Mouse (Mus musculus) CH12.LX (cell line): Measurements from ENCODE around the gene Zswim1. TPM values are rescaled to one million over a fixed set of nuclear protein-coding genes. Genes with fewer than 3 reads are reported as not detected.

Experiments
- DNase-seq: peaks from one replicate; pipeline ENCODE4 v3.0.0-alpha.2; 2013; ENCODE audit errors: extremely low read depth
- H3K27ac ChIP-seq: 2 replicates; pipeline ENCODE4 v1.5.1; 2012; ENCODE audit warnings: low read depth, mild to moderate bottlenecking, control low read depth, moderate library complexity; ENCODE audit not compliant: insufficient read depth
- H3K27me3 ChIP-seq: replicated peaks from 2 replicates; pipeline ENCODE3; 2012; ENCODE audit warnings: inconsistent platforms
- H3K36me3 ChIP-seq, 2 experiments: replicated peaks in 1 of 2; 2 replicates each; pipeline versions ENCODE3 to v1.6.1; 2012; ENCODE audit warnings: inconsistent platforms in 1 of 2, low read length in 1 of 2, mild to moderate bottlenecking in 1 of 2, mixed read lengths in 1 of 2, moderate library complexity in 1 of 2; ENCODE audit not compliant: control insufficient read depth in 1 of 2, insufficient read depth in 1 of 2
- H3K4me1 ChIP-seq, 2 experiments: 2 replicates each; pipeline ENCODE4 v1.6.1; 2012; ENCODE audit warnings: inconsistent platforms in 1 of 2, moderate library complexity in 1 of 2; ENCODE audit not compliant: insufficient read depth in 2 of 2, control insufficient read depth in 1 of 2
- H3K4me2 ChIP-seq: 2 replicates; pipeline ENCODE4 v1.6.1; 2012; ENCODE audit warnings: low read depth, mild to moderate bottlenecking, control low read depth; ENCODE audit not compliant: poor library complexity, insufficient read depth, severe bottlenecking
- H3K4me3 ChIP-seq, 3 experiments: fragments of 150-350 bp in 1 of 3; sonication (generic) in 1 of 3; replicated peaks in 1 of 3; 2 replicates each; pipeline versions ENCODE3 to v1.5.1; 2011 to 2012; ENCODE audit warnings: low read depth in 2 of 3, low read length in 2 of 3, mild to moderate bottlenecking in 2 of 3, moderate library complexity in 2 of 3, control low read depth in 1 of 3, improper control_type of control experiment in 1 of 3, inconsistent platforms in 1 of 3, mixed read lengths in 1 of 3; ENCODE audit not compliant: poor library complexity in 1 of 3
- H3K79me2 ChIP-seq: replicated peaks from 2 replicates; pipeline ENCODE4 v1.6.1; 2012; ENCODE audit warnings: mild to moderate bottlenecking, moderate library complexity; ENCODE audit not compliant: control insufficient read depth, poor library complexity, insufficient read depth, severe bottlenecking; ENCODE audit errors: extremely low read depth
- H3K9ac ChIP-seq: 2 replicates; pipeline ENCODE4 v1.6.1; 2012; ENCODE audit warnings: low read depth, mild to moderate bottlenecking, control low read depth, moderate library complexity; ENCODE audit not compliant: insufficient read depth
- H3K9me3 ChIP-seq: replicated peaks from 2 replicates; pipeline ENCODE3; 2012; ENCODE audit warnings: low read length, inconsistent platforms, mixed read lengths
- BHLHE40 ChIP-seq: IDR thresholded peaks from 2 replicates; pipeline ENCODE4 v1.6.1; 2011; ENCODE audit warnings: mild to moderate bottlenecking, low read depth, low read length, improper control_type of control experiment
- CTCF ChIP-seq, 2 experiments: IDR thresholded peaks in 1 of 2; conservative IDR thresholded peaks in 1 of 2; 2 replicates each; pipeline ENCODE4 v1.5.1; 2011 to 2012; ENCODE audit warnings: low read depth in 2 of 2, low read length in 2 of 2, improper control_type of control experiment in 1 of 2, inconsistent platforms in 1 of 2, mild to moderate bottlenecking in 1 of 2, moderate library complexity in 1 of 2
- E2F4 ChIP-seq: IDR thresholded peaks from 2 replicates; pipeline ENCODE4 v1.6.1; 2011; ENCODE audit warnings: low read depth, low read length, improper control_type of control experiment; ENCODE audit not compliant: insufficient replicate concordance
- GABPA ChIP-seq: IDR thresholded peaks from 2 replicates; pipeline ENCODE4 v1.6.1; 2012; ENCODE audit warnings: low read depth, low read length, improper control_type of control experiment, inconsistent platforms; ENCODE audit not compliant: insufficient replicate concordance
- IRF4 ChIP-seq: IDR thresholded peaks from 2 replicates; pipeline ENCODE4 v1.6.1; 2014; ENCODE audit warnings: low read depth, mild to moderate bottlenecking, inconsistent platforms, low read length, improper control_type of control experiment
- JUND ChIP-seq: conservative IDR thresholded peaks from 2 replicates; pipeline ENCODE4 v1.6.1; 2011; ENCODE audit warnings: low read depth, low read length, improper control_type of control experiment
- KAT2A ChIP-seq: IDR thresholded peaks from 2 replicates; pipeline ENCODE4 v1.6.1; 2012; ENCODE audit warnings: low read length, improper control_type of control experiment, inconsistent platforms; ENCODE audit not compliant: insufficient replicate concordance
- MAFK ChIP-seq: IDR thresholded peaks from 2 replicates; pipeline ENCODE4 v1.6.1; 2011; ENCODE audit warnings: low read length, improper control_type of control experiment; ENCODE audit not compliant: insufficient replicate concordance
- MAX ChIP-seq: IDR thresholded peaks from 2 replicates; pipeline ENCODE4 v1.6.1; 2011; ENCODE audit warnings: low read length, improper control_type of control experiment
- MEF2A ChIP-seq: IDR thresholded peaks from 2 replicates; pipeline ENCODE4 v1.6.1; 2014; ENCODE audit warnings: low read depth, mild to moderate bottlenecking, inconsistent platforms, low read length, improper control_type of control experiment, borderline replicate concordance
- MYC ChIP-seq: IDR thresholded peaks from 2 replicates; pipeline ENCODE4 v1.6.1; 2011; ENCODE audit warnings: low read depth, mild to moderate bottlenecking, improper control_type of control experiment, low read length
- NELFE ChIP-seq: IDR thresholded peaks from 2 replicates; pipeline ENCODE4 v1.6.1; 2011; ENCODE audit warnings: low read depth, low read length, improper control_type of control experiment
- NRF1 ChIP-seq: IDR thresholded peaks from 2 replicates; pipeline ENCODE4 v1.6.1; 2014; ENCODE audit warnings: low read depth, mild to moderate bottlenecking, inconsistent platforms, low read length, improper control_type of control experiment, moderate library complexity
- PAX5 ChIP-seq: IDR thresholded peaks from 2 replicates; pipeline ENCODE4 v1.6.1; 2012; ENCODE audit warnings: low read length, inconsistent platforms, mixed read lengths
- SIN3A ChIP-seq: IDR thresholded peaks from 2 replicates; pipeline ENCODE4 v1.6.1; 2012; ENCODE audit warnings: low read length, improper control_type of control experiment, inconsistent platforms
- TBP ChIP-seq: conservative IDR thresholded peaks from 2 replicates; pipeline ENCODE4 v1.6.1; 2011; ENCODE audit warnings: low read depth, low read length, improper control_type of control experiment
- TCF12 ChIP-seq: IDR thresholded peaks from 2 replicates; pipeline ENCODE4 v1.6.1; 2014; ENCODE audit warnings: low read depth, mild to moderate bottlenecking, inconsistent platforms, low read length, improper control_type of control experiment
- UBTF ChIP-seq: IDR thresholded peaks from 2 replicates; pipeline ENCODE4 v1.6.1; 2012; ENCODE audit warnings: low read depth, mild to moderate bottlenecking, inconsistent platforms, low read length, improper control_type of control experiment, moderate library complexity
- USF1 ChIP-seq: IDR thresholded peaks from 2 replicates; pipeline ENCODE4 v1.6.1; 2014; ENCODE audit warnings: low read depth, mild to moderate bottlenecking, inconsistent platforms, low read length, improper control_type of control experiment
- USF2 ChIP-seq: conservative IDR thresholded peaks from 2 replicates; pipeline ENCODE4 v1.6.1; 2011; ENCODE audit warnings: low read depth, low read length, improper control_type of control experiment
- dilution Hi-C: fragments of 300-500 bp; cut with MboI; formaldehyde crosslinking; loops from 2 replicates; pipeline ENCODE4 v1.14.3; 2020; ENCODE audit warnings: low sequenced_read_pairs; ENCODE audit not compliant: extremely low pct_unique_long_range_greater_than_20kb, extremely low pct_ligation_motif_present
- in situ Hi-C: fragments of 300-500 bp; cut with MboI; formaldehyde crosslinking; loops from 3 replicates; pipeline ENCODE4 v1.14.3; 2019; ENCODE audit warnings: low sequenced_read_pairs, low pct_ligation_motif_present, low pct_unique_long_range_greater_than_20kb, mixed read lengths
- polyA plus RNA-seq: library from polyadenylated mRNA; unstranded; fragments of >175 nt; gene quantifications from 2 replicates; pipeline ENCODE4 v1.2.1, GENCODE M21; 2012; ENCODE audit warnings: low read depth; ENCODE audit not compliant: insufficient read length
- total RNA-seq, 2 experiments: library from RNA; depleted of rRNA; stranded (reverse); fragments of 300-350 nt in 1 of 2; fragments of >200 nt in 1 of 2; gene quantifications; 2 replicates each; pipeline ENCODE4 v1.2.3; 2012 to 2014

Zswim1 gene
- total and polyA plus RNA-seq, 3 experiments = 5.3 to 13.8 (median 9.5) TPM

DNA sequence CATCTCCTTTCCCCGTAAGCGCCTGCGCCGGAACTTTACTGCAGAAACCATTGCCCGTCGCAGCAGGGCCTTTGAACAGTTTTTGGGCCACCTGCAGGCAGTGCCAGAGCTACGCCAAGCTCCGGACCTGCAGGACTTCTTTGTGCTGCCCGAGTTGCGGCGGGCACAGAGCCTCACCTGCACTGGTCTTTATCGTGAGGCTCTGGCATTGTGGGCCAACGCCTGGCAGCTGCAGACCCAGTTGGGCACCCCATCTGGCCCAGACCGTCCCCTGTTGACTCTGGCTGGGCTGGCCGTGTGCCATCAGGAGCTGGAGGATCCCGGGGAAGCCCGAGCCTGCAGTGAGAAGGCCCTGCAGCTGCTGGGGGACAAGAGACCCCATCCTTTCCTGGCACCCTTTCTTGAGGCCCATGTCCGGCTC lies 30.6 kb upstream of the Zswim1 start:
- H3K4me1 ChIP-seq = peaks cover 0 to 7% of the 10 kb centered on the region in 2 experiments; a peak in 3 of 4 replicates
- dilution Hi-C loops = no loop called here
- no peaks in the 10 kb centered on the region for H3K9me3 ChIP-seq
- no peak overlapping the region for H3K4me2 ChIP-seq
- no peak for DNase-seq
- H3K9ac ChIP-seq = no peak overlapping the region
- H3K4me3 ChIP-seq = no peak overlapping the region
- H3K36me3 ChIP-seq = peaks cover 44 to 78% of the 10 kb centered on the region in 2 experiments
- no peaks in the 10 kb centered on the region for H3K27me3 ChIP-seq
- in situ Hi-C loops = no loop called here
- H3K79me2 ChIP-seq = no peaks in the 10 kb centered on the region
- no peak overlapping the region for H3K27ac ChIP-seq
- TF ChIP-seq CTCF (conservative IDR thresholded peaks at IDR 0.05 in 1 of 2, IDR thresholded peaks at IDR 0.05 in 1 of 2; ENCODE audit: low read depth in 2 of 2, low read length in 2 of 2) = no peak
- no peak for TF ChIP-seq PAX5
- no peak for TF ChIP-seq JUND
- TF ChIP-seq TCF12 = no peak
- TF ChIP-seq BHLHE40 = no peak
- no peak for TF ChIP-seq USF1
- TF ChIP-seq MAX = no peak
- no peak for TF ChIP-seq IRF4
- TF ChIP-seq MYC = no peak
- no peak for TF ChIP-seq E2F4

DNA sequence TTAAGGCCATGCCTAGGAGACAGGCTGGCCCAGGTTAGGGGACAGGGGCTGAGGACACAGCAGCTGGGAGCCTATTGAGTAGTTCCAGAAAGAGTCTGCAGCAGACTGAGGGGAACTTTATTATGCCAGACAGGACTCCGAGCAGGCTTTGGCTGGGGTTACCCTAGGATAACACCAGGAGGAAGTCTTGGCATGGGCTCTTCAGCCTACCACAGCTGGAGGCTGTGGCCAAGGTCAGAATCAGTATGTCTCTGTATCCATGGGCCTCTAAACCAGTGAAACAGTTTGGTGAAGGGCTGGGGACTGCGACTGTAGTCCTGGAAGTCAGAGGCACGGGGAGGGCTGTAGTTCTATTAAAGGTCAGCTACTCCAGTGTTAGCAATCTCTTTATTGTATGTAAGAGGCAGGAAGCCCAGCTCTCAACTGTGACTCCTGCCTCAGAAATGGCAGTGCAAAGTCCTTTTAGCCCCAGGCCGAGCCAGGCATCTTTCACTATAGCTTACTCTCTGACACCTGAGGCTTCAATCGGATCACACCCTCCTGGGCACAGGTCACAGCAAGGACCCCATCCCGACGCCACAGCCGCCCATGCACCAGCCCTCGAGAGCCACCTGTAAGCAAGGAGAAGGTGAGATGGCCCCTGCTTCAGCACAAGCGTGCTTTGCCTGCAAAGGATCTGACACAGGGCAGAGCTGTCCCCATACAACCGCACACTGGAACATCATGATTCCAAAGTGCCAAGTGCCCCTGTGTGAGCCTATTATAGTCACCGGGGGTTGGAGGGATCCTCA lies 29.9 kb upstream of the Zswim1 start:
- no peaks in the 10 kb centered on the region for H3K79me2 ChIP-seq
- H3K9ac ChIP-seq = no peak overlapping the region
- TF ChIP-seq KAT2A = no peak
- no peak for TF ChIP-seq UBTF
- no peak for TF ChIP-seq PAX5
- no peak for TF ChIP-seq MAFK
- TF ChIP-seq NELFE = no peak
- no peak for TF ChIP-seq NRF1
- TF ChIP-seq SIN3A = no peak
- TF ChIP-seq TBP = no peak
- no peak for TF ChIP-seq CTCF (conservative IDR thresholded peaks at IDR 0.05 in 1 of 2, IDR thresholded peaks at IDR 0.05 in 1 of 2; ENCODE audit: low read depth in 2 of 2, low read length in 2 of 2)
- no peak for TF ChIP-seq MEF2A
- TF ChIP-seq GABPA = no peak
- TF ChIP-seq USF2 = no peak
- TF ChIP-seq, all 38 proteins: peak for 0
- in situ Hi-C loops = no loop called here
- no peaks in the 10 kb centered on the region for H3K27me3 ChIP-seq
- DNase-seq = no peak
- H3K9me3 ChIP-seq = no peaks in the 10 kb centered on the region
- peaks cover 0 to 6% of the 10 kb centered on the region in 2 experiments; a peak in 2 of 4 replicates for H3K4me1 ChIP-seq
- dilution Hi-C loops = no loop called here
- H3K27ac ChIP-seq = no peak overlapping the region
- H3K36me3 ChIP-seq = peaks cover 48 to 84% of the 10 kb centered on the region in 2 experiments
- H3K4me3 ChIP-seq = no peak overlapping the region
- H3K4me2 ChIP-seq = no peak overlapping the region
